ENCODE assay signal across 21 mouse cellular contexts in genomic region chr14:45040851-45041475, GRCm38 (mm10). TPM values are rescaled to one million over a fixed set of nuclear protein-coding genes. Genes with fewer than 3 reads are reported as not detected.
DNase-seq lines count a peak whose midpoint lies in the region; ATAC-seq and TF ChIP-seq lines count a peak whose summit lies in the region.
"Had no signal": no experiment of that assay in that cellular context is flagged by ENCODE, and none has a peak within 500 bp of the region (broad histone marks: within the 10 kb centered on the region; RNA-seq: fewer than 3 reads in every experiment).

No protein-coding gene starts in this region.

- no peak overlapping the region for H3K27ac ChIP-seq in liver, embryonic 12.5 days
- H3K27ac ChIP-seq in forebrain, embryonic 11.5 days (ENCODE audit: low read depth, low read length): no peak overlapping the region
- no peak overlapping the region for H3K27ac ChIP-seq in midbrain, embryonic 10.5 days (replicated peaks)
- no peak overlapping the region for H3K27ac ChIP-seq in liver, postnatal 0 days (ENCODE audit: low read depth)
- H3K27ac ChIP-seq: embryonic facial prominence, embryonic 10.5 days; neural tube, embryonic 12.5 days had no signal

- H3K4me3 ChIP-seq in liver, embryonic 12.5 days: no peak overlapping the region
- no peak overlapping the region for H3K4me3 ChIP-seq in forebrain, embryonic 11.5 days (ENCODE audit: low read depth, low read length)
- no peak overlapping the region for H3K4me3 ChIP-seq in midbrain, embryonic 10.5 days
- no peak overlapping the region for H3K4me3 ChIP-seq in liver, postnatal 0 days (ENCODE audit: low read depth, low read length)
- H3K4me3 ChIP-seq: embryonic facial prominence, embryonic 10.5 days; heart, embryonic 12.5 days; neural tube, embryonic 12.5 days had no signal

- peak; percentile 5 for DNase-seq in liver
- no peak for DNase-seq in heart, postnatal 14 days
- no peak for DNase-seq in forebrain, embryonic 11.5 days (ENCODE audit: low spot score)
- no peak for DNase-seq in midbrain, embryonic 10.5 days (ENCODE audit: low spot score)
- DNase-seq in liver, postnatal 0 days: no peak
- DNase-seq: adrenal gland, adult 2 months; cerebellum, adult 11-12 months; cerebellum, postnatal 25 days; heart, postnatal 4 days; kidney, adult 8-10 months; kidney, postnatal 25 days; lung, embryonic 14.5 days; lung, postnatal 4 days had no signal

- intact Hi-C loops in heart, postnatal 14 days (cut with DNase I): no loop called here

- H3K27me3 ChIP-seq in liver, embryonic 12.5 days (replicated peaks): no peaks in the 10 kb centered on the region
- no peaks in the 10 kb centered on the region for H3K27me3 ChIP-seq in forebrain, embryonic 11.5 days (ENCODE audit: control insufficient read depth, insufficient read depth, low read length)
- H3K27me3 ChIP-seq in midbrain, embryonic 10.5 days (ENCODE audit: low read depth, poor library complexity, severe bottlenecking): no peaks in the 10 kb centered on the region
- H3K27me3 ChIP-seq in liver, postnatal 0 days (ENCODE audit: insufficient read depth, low read length): no peaks in the 10 kb centered on the region
- H3K27me3 ChIP-seq: heart, embryonic 12.5 days; neural tube, embryonic 12.5 days had no signal

- no peak for TF ChIP-seq CTCF in liver, postnatal 0 days (IDR thresholded peaks at IDR 0.05; ENCODE audit: low read depth)

- H3K9ac ChIP-seq in liver, embryonic 12.5 days: no peak overlapping the region
- H3K9ac ChIP-seq in forebrain, embryonic 11.5 days (ENCODE audit: low read length): no peak overlapping the region
- H3K9ac ChIP-seq in liver, postnatal 0 days (replicated peaks): no peak overlapping the region
- H3K9ac ChIP-seq: heart, embryonic 12.5 days; lung, embryonic 14.5 days; neural tube, embryonic 12.5 days had no signal

- TF ChIP-seq EP300 in liver, postnatal 0 days (IDR thresholded peaks at IDR 0.05; ENCODE audit: low read depth): no peak

- no peak overlapping the region for H3K4me2 ChIP-seq in liver, embryonic 12.5 days
- H3K4me2 ChIP-seq in forebrain, embryonic 11.5 days (ENCODE audit: low read depth, low read length, severe bottlenecking): no peak overlapping the region
- no peak overlapping the region for H3K4me2 ChIP-seq in liver, postnatal 0 days (ENCODE audit: low read depth, low read length)
- H3K4me2 ChIP-seq: heart, embryonic 12.5 days; lung, embryonic 14.5 days; neural tube, embryonic 12.5 days had no signal

- H3K4me1 ChIP-seq in liver, embryonic 12.5 days: peaks cover 5% of the 10 kb centered on the region; the same call in 1 of the 2 replicates
- no peaks in the 10 kb centered on the region for H3K4me1 ChIP-seq in forebrain, embryonic 11.5 days (replicated peaks; ENCODE audit: control insufficient read depth, insufficient read depth, low read length)
- no peaks in the 10 kb centered on the region for H3K4me1 ChIP-seq in midbrain, embryonic 10.5 days
- H3K4me1 ChIP-seq in liver, postnatal 0 days (ENCODE audit: insufficient read depth): no peaks in the 10 kb centered on the region
- H3K4me1 ChIP-seq: embryonic facial prominence, embryonic 10.5 days; heart, embryonic 12.5 days; neural tube, embryonic 12.5 days had no signal

- H3K36me3 ChIP-seq in liver, embryonic 12.5 days: no peaks in the 10 kb centered on the region
- no peaks in the 10 kb centered on the region for H3K36me3 ChIP-seq in forebrain, embryonic 11.5 days (ENCODE audit: control insufficient read depth, insufficient read depth, low read length)
- no peaks in the 10 kb centered on the region for H3K36me3 ChIP-seq in midbrain, embryonic 10.5 days
- H3K36me3 ChIP-seq in liver, postnatal 0 days (replicated peaks; ENCODE audit: insufficient read depth, low read length): no peaks in the 10 kb centered on the region
- H3K36me3 ChIP-seq: embryonic facial prominence, embryonic 10.5 days; heart, embryonic 12.5 days; neural tube, embryonic 12.5 days had no signal

- H3K9me3 ChIP-seq in liver, embryonic 12.5 days (replicated peaks): no peaks in the 10 kb centered on the region
- no peaks in the 10 kb centered on the region for H3K9me3 ChIP-seq in forebrain, embryonic 11.5 days (ENCODE audit: control insufficient read depth, low read length)
- H3K9me3 ChIP-seq in midbrain, embryonic 10.5 days (replicated peaks): no peaks in the 10 kb centered on the region
- H3K9me3 ChIP-seq in liver, postnatal 0 days (ENCODE audit: low read length): no peaks in the 10 kb centered on the region
- H3K9me3 ChIP-seq: embryonic facial prominence, embryonic 10.5 days; heart, embryonic 12.5 days; neural tube, embryonic 12.5 days had no signal

- no peak for ATAC-seq in liver, embryonic 12.5 days
- ATAC-seq in granulocyte monocyte progenitor cell, adult 5-6 weeks (replicated peaks; ENCODE audit: poor library complexity, severe bottlenecking): peak; percentile 81
- ATAC-seq in megakaryocyte-erythroid progenitor cell, adult 5-6 weeks (replicated peaks; ENCODE audit: low FRiP score, low TSS enrichment, poor library complexity, severe bottlenecking): peak; percentile 59
- no peak for ATAC-seq in forebrain, embryonic 11.5 days (replicated peaks; ENCODE audit: low FRiP score)
- ATAC-seq in liver, postnatal 0 days: no peak
- ATAC-seq: forebrain, embryonic 14.5 days; midbrain, embryonic 16.5 days had no signal

- WGBS in liver, embryonic 12.5 days (ENCODE audit: insufficient replicate concordance): 41% methylated on average over 5 of the region's 5 CpGs
- 84% methylated on average over 5 of the region's 5 CpGs for WGBS in forebrain, embryonic 11.5 days
- WGBS in midbrain, embryonic 10.5 days: 88% methylated on average over 5 of the region's 5 CpGs
- 41% methylated on average over 5 of the region's 5 CpGs for WGBS in liver, postnatal 0 days (ENCODE audit: insufficient replicate concordance)

RNA-seq across cellular contexts. Expression of gene Ptger2, which starts 53.0 kb away (rescaled TPM):
- polyA plus RNA-seq in liver, embryonic 12.5 days (2016; fragmentation: Nextera tagmentation; extraction: Ambion mirVana): 0.39 and 0.50 TPM in 2 replicates
- total RNA-seq in granulocyte monocyte progenitor cell, adult 5-6 weeks (2014; fragmentation: Nextera tagmentation): 5.2 and 5.4 TPM in 2 replicates
- 3.1 and 3.5 TPM in 2 replicates for total RNA-seq in granulocyte monocyte progenitor cell, adult 5-6 weeks (2017)
- total RNA-seq in megakaryocyte-erythroid progenitor cell, adult 5-6 weeks (2014; fragmentation: Nextera tagmentation): 0.64 TPM in 1 of 2 replicates, not detected in the other
- 0.08 TPM in 1 of 2 replicates, not detected in the other for total RNA-seq in megakaryocyte-erythroid progenitor cell, adult 5-6 weeks (2017)
- total RNA-seq in heart, postnatal 14 days (2021): under 1 TPM; 0.32 to 0.48 TPM
- 0.13 and 0.15 TPM in 2 replicates for polyA plus RNA-seq in forebrain, embryonic 11.5 days (2014; fragmentation: Nextera tagmentation; extraction: Ambion mirVana)
- polyA plus RNA-seq in midbrain, embryonic 10.5 days (2016; fragmentation: Nextera tagmentation; extraction: Ambion mirVana): not detected in 2 replicates
- 0.64 and 0.68 TPM in 2 replicates for polyA plus RNA-seq in liver, postnatal 0 days (2015; fragmentation: Nextera tagmentation; extraction: Ambion mirVana)

Comparison
In these comparisons a context has a peak if more than half of its experiments do, and no peak if none do; other contexts are left out.
1. ATAC-seq: peak in granulocyte monocyte progenitor cell, adult 5-6 weeks (single experiment) and megakaryocyte-erythroid progenitor cell, adult 5-6 weeks (single experiment); none in liver, embryonic 12.5 days (single experiment), forebrain, embryonic 11.5 days (single experiment) and liver, postnatal 0 days (single experiment).